Mouse (Mus musculus) limb, embryonic 13.5 days (tissue): ENCODE data around the gene Myh10. TPM values are rescaled to one million over a fixed set of nuclear protein-coding genes. Genes with fewer than 3 reads are reported as not detected.
"Not testable (repeated sequence)": the region's sequence is repeated elsewhere in the genome, so short reads cannot be mapped to it uniquely, and the experiment has no call there.

Source experiments
- ATAC-seq: fragments of 200-750 bp; cut with Nextera tagmentation; 2 replicates; pipeline ENCODE4 v1.8.0; 2017; ENCODE audit warnings: low read depth, moderate number of reproducible peaks, moderate TSS enrichment; ENCODE audit not compliant: low FRiP score
- H3K27ac ChIP-seq: fragments of 300-500 bp; sonication (generic); 2 replicates; pipeline ENCODE4 v1.5.1; 2015; ENCODE audit warnings: inconsistent platforms, mild to moderate bottlenecking, moderate library complexity
- H3K27me3 ChIP-seq: fragments of 300-500 bp; sonication (generic); 2 replicates; pipeline ENCODE4 v1.6.1; 2015; ENCODE audit warnings: mild to moderate bottlenecking, inconsistent platforms
- H3K36me3 ChIP-seq: fragments of 300-500 bp; sonication (generic); 2 replicates; pipeline ENCODE4 v1.6.1; 2015; ENCODE audit warnings: inconsistent platforms, mild to moderate bottlenecking, moderate library complexity
- H3K4me1 ChIP-seq: fragments of 300-500 bp; sonication (generic); 2 replicates; pipeline ENCODE4 v1.6.1; 2015; ENCODE audit warnings: inconsistent platforms
- H3K4me2 ChIP-seq: fragments of 300-500 bp; sonication (generic); replicated peaks from 2 replicates; pipeline ENCODE4 v1.6.1; 2015; ENCODE audit warnings: inconsistent platforms, mild to moderate bottlenecking, moderate library complexity
- H3K4me3 ChIP-seq: fragments of 300-500 bp; sonication (generic); 2 replicates; pipeline ENCODE4 v1.5.1; 2015; ENCODE audit warnings: moderate library complexity, mild to moderate bottlenecking, inconsistent platforms
- H3K9ac ChIP-seq: fragments of 300-500 bp; sonication (generic); 2 replicates; pipeline ENCODE4 v1.6.1; 2015; ENCODE audit warnings: mild to moderate bottlenecking, inconsistent platforms
- H3K9me3 ChIP-seq: fragments of 300-500 bp; sonication (generic); 2 replicates; pipeline ENCODE4 v1.6.1; 2016; ENCODE audit warnings: inconsistent platforms
- WGBS: fragments of 180-500 bp; shearing (Covaris S2); methylation state at CpG from one replicate; pipeline ENCODE4 v1.1.7; 2015; 5-methylcytosine and 5-hydroxymethylcytosine counted together
- polyA plus RNA-seq: library from polyadenylated mRNA; unstranded; fragments of >200 nt; fragmentation: Nextera tagmentation; extraction: Ambion mirVana; gene quantifications from 2 replicates; pipeline ENCODE4 v1.2.1, GENCODE M21; 2015

Gene Myh10
- polyA plus RNA-seq, 1 experiment from 2014 or later = 159 TPM

GRCm38 (mm10) chr11:68822326-68822725 is 131.0 kb downstream of the Myh10 start:
- Histone ChIP-seq H3K9me3 (no peaks in the 10 kb centered on the region), H3K4me2 (no peak overlapping the region), H3K27me3 (no peaks in the 10 kb centered on the region), H3K4me3 (no peak overlapping the region), H3K9ac (no peak overlapping the region), H3K27ac (no peak overlapping the region), H3K36me3 (peaks cover 82% of the 10 kb centered on the region), H3K4me1 (no peaks in the 10 kb centered on the region)
- ATAC-seq = no peak
- WGBS = 82% methylated on average over 15 of the region's 15 CpGs

GRCm38 (mm10) chr11:68826735-68827134 is 135.4 kb downstream of the Myh10 start:
- H3K9ac ChIP-seq = no peak overlapping the region
- no peaks in the 10 kb centered on the region for H3K27me3 ChIP-seq
- no peak overlapping the region for H3K4me3 ChIP-seq
- H3K4me1 ChIP-seq = no peaks in the 10 kb centered on the region
- 89% methylated on average over 3 of the region's 3 CpGs for WGBS
- H3K27ac ChIP-seq = no peak overlapping the region
- no peak overlapping the region for H3K4me2 ChIP-seq
- H3K36me3 ChIP-seq = peaks cover 80% of the 10 kb centered on the region
- no peak for ATAC-seq
- no peaks in the 10 kb centered on the region for H3K9me3 ChIP-seq

- H3K4me2 ChIP-seq, ATAC-seq, H3K27ac ChIP-seq, H3K9ac ChIP-seq, H3K4me3 ChIP-seq, H3K9me3 ChIP-seq, H3K4me1 ChIP-seq, H3K27me3 ChIP-seq: not testable (repeated sequence)
- WGBS = 94% methylated on average over 5 of the region's 5 CpGs
- H3K36me3 ChIP-seq = peaks cover 90% of the 10 kb centered on the region
Measured at GRCm38 (mm10) chr11:68831580-68831979, 140.2 kb downstream of the Myh10 start.

- Histone ChIP-seq H3K4me1 (no peaks in the 10 kb centered on the region), H3K9ac (0 out of 2 replicates have a peak overlapping the region, but pooled peaks have one; percentile 39), H3K27ac (no peak overlapping the region), H3K27me3 (no peaks in the 10 kb centered on the region), H3K36me3 (peaks cover 84% of the 10 kb centered on the region), H3K9me3 (no peaks in the 10 kb centered on the region), H3K4me2 (no peak overlapping the region), H3K4me3 (no peak overlapping the region)
- ATAC-seq = no peak
- WGBS = 45% methylated on average over 4 of the region's 4 CpGs
Measured at GRCm38 (mm10) chr11:68832793-68833192, 141.4 kb downstream of the Myh10 start.

- no peaks in the 10 kb centered on the region for H3K4me1 ChIP-seq
- no peak overlapping the region for H3K9ac ChIP-seq
- no peak overlapping the region for H3K4me2 ChIP-seq
- no peaks in the 10 kb centered on the region for H3K27me3 ChIP-seq
- H3K4me3 ChIP-seq = no peak overlapping the region
- no peaks in the 10 kb centered on the region for H3K9me3 ChIP-seq
- H3K36me3 ChIP-seq = peaks cover 80% of the 10 kb centered on the region
- H3K27ac ChIP-seq = no peak overlapping the region
- no peak for ATAC-seq
Measured at GRCm38 (mm10) chr11:68833593-68833992, 142.2 kb downstream of the Myh10 start.

GRCm38 (mm10) chr11:68835034-68835433 is 143.7 kb downstream of the Myh10 start:
- no peaks in the 10 kb centered on the region for H3K27me3 ChIP-seq
- no peak overlapping the region for H3K4me3 ChIP-seq
- peaks cover 80% of the 10 kb centered on the region for H3K36me3 ChIP-seq
- no peaks in the 10 kb centered on the region for H3K4me1 ChIP-seq
- no peak overlapping the region for H3K9ac ChIP-seq
- no peak for ATAC-seq
- H3K27ac ChIP-seq = no peak overlapping the region
- no peak overlapping the region for H3K4me2 ChIP-seq
- 94% methylated on average over 3 of the region's 3 CpGs for WGBS
- no peaks in the 10 kb centered on the region for H3K9me3 ChIP-seq

- Histone ChIP-seq H3K4me1 (no peaks in the 10 kb centered on the region), H3K4me3 (no peak overlapping the region), H3K9ac (no peak overlapping the region), H3K27ac (no peak overlapping the region), H3K4me2 (no peak overlapping the region), H3K36me3 (peaks cover 69% of the 10 kb centered on the region), H3K9me3 (no peaks in the 10 kb centered on the region), H3K27me3 (no peaks in the 10 kb centered on the region)
- WGBS = 92% methylated on average over 5 of the region's 5 CpGs
- no peak for ATAC-seq
Measured at GRCm38 (mm10) chr11:68839606-68840005, 148.2 kb downstream of the Myh10 start.

- Histone ChIP-seq H3K4me1 (peaks cover 30% of the 10 kb centered on the region), H3K9me3 (no peaks in the 10 kb centered on the region), H3K36me3 (no peaks in the 10 kb centered on the region), H3K9ac (peak overlapping the region; percentile 55), H3K4me2 (peak overlapping the region; percentile 41), H3K27ac (no peak overlapping the region), H3K27me3 (peaks cover 8% of the 10 kb centered on the region), H3K4me3 (peak overlapping the region; percentile 21)
- no peak for ATAC-seq
- WGBS = 82% methylated on average over 7 of the region's 7 CpGs
Measured at GRCm38 (mm10) chr11:68850862-68851261, 159.5 kb downstream of the Myh10 start.

- WGBS = 2% methylated on average over 13 of the region's 13 CpGs
- no peak for ATAC-seq
- H3K9me3 ChIP-seq = no peaks in the 10 kb centered on the region
- H3K4me3 ChIP-seq = peak overlapping the region; percentile 90
- peaks cover 30% of the 10 kb centered on the region for H3K4me1 ChIP-seq
- H3K36me3 ChIP-seq = no peaks in the 10 kb centered on the region
- peak overlapping the region; percentile 97 for H3K9ac ChIP-seq
- H3K27me3 ChIP-seq = peaks cover 10% of the 10 kb centered on the region
- peak overlapping the region; percentile 98 for H3K27ac ChIP-seq
- peak overlapping the region; percentile 73 for H3K4me2 ChIP-seq
Measured at GRCm38 (mm10) chr11:68851644-68852485, 160.5 kb downstream of the Myh10 start.

- peak overlapping the region; percentile 97 for H3K9ac ChIP-seq
- ATAC-seq = peak; percentile 71
- no peaks in the 10 kb centered on the region for H3K9me3 ChIP-seq
- peak overlapping the region; percentile 73 for H3K4me2 ChIP-seq
- H3K4me1 ChIP-seq = peaks cover 30% of the 10 kb centered on the region
- peak overlapping the region; percentile 98 for H3K27ac ChIP-seq
- H3K27me3 ChIP-seq = peaks cover 10% of the 10 kb centered on the region
- H3K36me3 ChIP-seq = no peaks in the 10 kb centered on the region
- H3K4me3 ChIP-seq = peak overlapping the region; percentile 90
- WGBS = 0% methylated on average over 35 of the region's 36 CpGs
Measured at GRCm38 (mm10) chr11:68852486-68852901, 161.1 kb downstream of the Myh10 start.

- Histone ChIP-seq H3K4me1 (peaks cover 30% of the 10 kb centered on the region), H3K9me3 (no peaks in the 10 kb centered on the region), H3K4me2 (peak overlapping the region; percentile 73), H3K36me3 (no peaks in the 10 kb centered on the region), H3K9ac (peak overlapping the region; percentile 97), H3K27ac (peak overlapping the region; percentile 98), H3K4me3 (peak overlapping the region; percentile 90), H3K27me3 (peaks cover 10% of the 10 kb centered on the region)
- under 1% methylated on average over 41 of the region's 42 CpGs for WGBS
- peak; percentile 99 for ATAC-seq
Measured at GRCm38 (mm10) chr11:68852932-68853409, 161.6 kb downstream of the Myh10 start.

GRCm38 (mm10) chr11:68853611-68854401 is 162.4 kb downstream of the Myh10 start:
- ATAC-seq = no peak
- Histone ChIP-seq H3K27ac (peak overlapping the region; percentile 61; the same call in 1 of the 2 replicates), H3K4me3 (peak overlapping the region; percentile 90), H3K9ac (peak overlapping the region; percentile 61), H3K27me3 (peaks cover 10% of the 10 kb centered on the region), H3K9me3 (no peaks in the 10 kb centered on the region), H3K36me3 (no peaks in the 10 kb centered on the region), H3K4me1 (peaks cover 30% of the 10 kb centered on the region), H3K4me2 (peak overlapping the region; percentile 73)
- 42% methylated on average over 14 of the region's 14 CpGs for WGBS
